Mouse (Mus musculus) testis, adult 2 months (tissue): ENCODE measurements around the gene Ciz1. TPM values are rescaled to one million over a fixed set of nuclear protein-coding genes. Genes with fewer than 3 reads are reported as not detected.

ENCODE experiments used
- H3K27ac ChIP-seq: fragments of 200-500 bp; 2 replicates; pipeline ENCODE4 v1.5.1; 2012; ENCODE audit warnings: low read depth, low read length; ENCODE audit not compliant: control insufficient read depth, insufficient read depth
- H3K27me3 ChIP-seq: fragments of 200-500 bp; 2 replicates; pipeline ENCODE4 v1.6.1; 2012; ENCODE audit warnings: mild to moderate bottlenecking, low read length, moderate library complexity; ENCODE audit not compliant: control insufficient read depth, insufficient read depth
- H3K36me3 ChIP-seq: fragments of 200-500 bp; 2 replicates; pipeline ENCODE4 v1.6.1; 2012; ENCODE audit warnings: mild to moderate bottlenecking, low read length; ENCODE audit not compliant: control insufficient read depth, insufficient read depth
- H3K4me1 ChIP-seq: fragments of 200-500 bp; 2 replicates; pipeline ENCODE4 v1.6.1; 2012; ENCODE audit warnings: low read length; ENCODE audit not compliant: control insufficient read depth, insufficient read depth
- H3K4me3 ChIP-seq: fragments of 200-500 bp; 2 replicates; pipeline ENCODE4 v1.5.1; 2012; ENCODE audit warnings: low read depth, mild to moderate bottlenecking, low read length, moderate library complexity, mixed read lengths; ENCODE audit not compliant: control insufficient read depth
- CTCF ChIP-seq: fragments of 200-500 bp; IDR thresholded peaks from 2 replicates; pipeline ENCODE4 v1.5.1; 2012; ENCODE audit warnings: low read depth, mild to moderate bottlenecking, inconsistent platforms, low read length, moderate library complexity; ENCODE audit not compliant: control insufficient read depth, insufficient read depth, insufficient replicate concordance
- POLR2A ChIP-seq: fragments of 200-500 bp; IDR thresholded peaks from 2 replicates; pipeline ENCODE4 v1.6.1; 2012; ENCODE audit warnings: low read depth, mild to moderate bottlenecking, inconsistent platforms, low read length, moderate library complexity; ENCODE audit not compliant: control insufficient read depth
- polyA plus RNA-seq: library from polyadenylated mRNA; depleted of rRNA; stranded (reverse); fragments of >200 nt; gene quantifications from 2 replicates; pipeline ENCODE4 v1.2.3, GENCODE M21; 2012

The Ciz1 gene
- polyA plus RNA-seq, 1 experiment, result 255 TPM

DNA sequence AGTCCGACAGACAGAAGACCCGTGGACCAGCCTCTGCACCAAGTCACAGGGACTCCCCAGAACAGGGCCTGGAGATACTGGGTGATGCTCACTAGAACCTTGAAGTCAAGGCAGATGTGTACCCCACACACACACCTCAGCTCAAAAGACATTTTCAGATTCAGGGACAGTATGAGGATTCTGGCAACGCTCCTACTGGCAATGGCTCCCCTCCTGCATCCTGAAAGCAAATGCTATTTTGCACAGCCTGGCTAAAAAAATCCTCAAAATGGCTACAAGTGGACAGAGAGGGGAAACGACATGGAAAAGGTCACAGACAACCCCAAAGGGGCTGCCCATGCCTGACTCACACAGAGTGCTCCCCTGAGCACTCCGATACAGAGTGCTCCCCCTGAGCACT is 20.0 kb upstream of the Ciz1 start:
- no peak overlapping the region for H3K4me3 ChIP-seq
- TF ChIP-seq CTCF (no peak), POLR2A (no peak)
- H3K27me3 ChIP-seq, result no peaks in the 10 kb centered on the region
- H3K36me3 ChIP-seq, result no peaks in the 10 kb centered on the region
- H3K4me1 ChIP-seq, result no peaks in the 10 kb centered on the region
- no peak overlapping the region for H3K27ac ChIP-seq

- no peaks in the 10 kb centered on the region for H3K36me3 ChIP-seq
- no peak overlapping the region for H3K27ac ChIP-seq
- no peak overlapping the region for H3K4me3 ChIP-seq
- H3K27me3 ChIP-seq, result no peaks in the 10 kb centered on the region
- TF ChIP-seq POLR2A (no peak), CTCF (no peak)
- peaks cover 2% of the 10 kb centered on the region; the same call in 1 of the 2 replicates for H3K4me1 ChIP-seq
Measured at GRCm38 (mm10) chr2:32335888-32336287, 16.2 kb upstream of the Ciz1 start.

DNA sequence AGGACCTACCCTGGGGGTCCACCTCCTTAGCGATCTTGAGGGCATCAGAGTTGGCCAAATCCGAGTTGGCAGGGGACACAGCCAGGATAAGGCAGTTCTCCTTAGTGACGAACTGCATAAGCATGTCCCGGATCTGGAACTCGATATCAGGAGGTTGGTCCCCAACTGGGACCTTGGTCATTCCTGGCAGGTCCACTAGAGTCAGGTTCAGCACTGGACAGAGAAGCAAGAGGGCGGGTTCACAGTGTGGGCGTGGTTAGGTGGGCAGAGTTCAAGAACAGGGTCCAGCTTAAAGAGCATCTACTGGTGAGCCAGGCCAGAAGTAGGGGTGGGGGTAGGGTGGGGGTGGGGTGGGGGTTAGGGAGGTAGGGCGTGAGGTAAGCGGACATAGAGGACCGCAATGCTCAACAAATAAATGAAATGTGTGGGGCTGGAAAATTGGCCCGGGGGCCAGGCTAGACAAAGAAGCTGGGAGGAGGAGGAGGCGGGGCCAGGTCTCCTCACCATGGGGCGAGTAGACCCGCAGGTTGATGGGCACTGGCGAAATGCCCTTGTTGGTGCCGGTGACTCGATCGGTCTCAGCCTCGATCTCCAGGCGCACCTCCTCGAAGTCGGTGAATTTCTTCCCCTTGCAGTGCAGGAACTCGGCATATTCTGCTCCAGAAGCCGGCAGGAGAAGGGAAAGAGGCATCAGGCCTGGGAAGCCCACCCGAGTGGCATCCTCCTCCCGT is 12.1 kb upstream of the Ciz1 start:
- no peaks in the 10 kb centered on the region for H3K36me3 ChIP-seq
- no peaks in the 10 kb centered on the region for H3K27me3 ChIP-seq
- H3K4me3 ChIP-seq, result no peak overlapping the region
- H3K4me1 ChIP-seq, result peaks cover 7% of the 10 kb centered on the region
- H3K27ac ChIP-seq, result no peak overlapping the region
- TF ChIP-seq CTCF (no peak), POLR2A (no peak)

DNA sequence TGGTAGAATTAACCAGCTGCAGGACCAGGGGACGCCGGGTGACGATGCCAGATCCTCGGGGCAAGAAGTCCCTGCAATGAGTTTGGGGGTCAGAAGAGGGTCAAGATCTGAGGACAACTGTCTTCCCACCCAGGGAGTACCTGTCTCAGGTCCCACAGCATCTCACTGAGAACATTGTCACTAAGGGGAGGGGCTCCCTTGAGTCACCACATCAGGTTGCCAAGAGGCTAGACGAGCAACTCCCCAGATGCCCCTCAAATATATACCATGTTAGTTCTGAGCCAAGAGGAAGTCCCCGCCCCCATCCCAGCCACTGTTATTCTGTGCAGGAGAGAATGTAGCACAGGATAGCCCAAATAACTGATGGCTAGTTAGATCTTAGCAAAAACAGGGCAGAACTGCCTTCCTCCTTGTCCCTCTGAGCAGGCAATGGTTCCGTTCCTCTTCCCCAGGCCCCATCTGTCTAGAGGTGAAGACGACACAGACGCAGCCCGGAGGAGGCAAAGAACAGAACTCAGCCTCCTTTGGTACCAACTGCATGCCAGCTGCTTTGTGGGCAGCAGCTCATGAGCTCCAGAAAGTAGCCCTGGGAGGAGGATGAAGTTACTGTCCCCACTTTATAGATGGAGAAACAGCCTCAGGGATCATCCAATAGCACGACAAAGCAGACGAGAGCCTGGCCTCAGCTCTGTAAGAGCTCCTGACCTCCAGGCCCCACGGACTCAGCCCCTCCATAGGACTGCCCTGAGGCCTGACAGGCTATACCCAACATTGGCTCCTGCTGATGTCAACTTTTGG is 11.1 kb upstream of the Ciz1 start:
- TF ChIP-seq CTCF (no peak), POLR2A (no peak)
- Histone ChIP-seq H3K27me3 (no peaks in the 10 kb centered on the region), H3K27ac (no peak overlapping the region), H3K4me3 (no peak overlapping the region), H3K4me1 (peaks cover 7% of the 10 kb centered on the region), H3K36me3 (no peaks in the 10 kb centered on the region)

DNA sequence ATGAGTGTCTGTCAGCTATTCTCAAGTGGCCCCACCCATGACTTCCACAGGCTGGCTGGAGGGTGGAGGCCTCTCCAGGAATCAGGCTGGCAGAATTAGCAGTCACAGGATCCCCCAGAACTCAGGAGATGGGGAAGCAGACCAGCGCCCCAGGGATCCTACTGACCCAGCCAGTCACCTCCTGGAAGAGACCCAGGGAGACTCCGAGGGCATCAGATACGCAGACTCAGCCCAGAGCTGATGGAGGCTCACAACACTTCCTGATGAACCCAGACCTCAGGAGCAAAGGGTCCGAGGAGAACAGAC is 10.5 kb upstream of the Ciz1 start:
- H3K27ac ChIP-seq, result no peak overlapping the region
- no peaks in the 10 kb centered on the region for H3K27me3 ChIP-seq
- no peaks in the 10 kb centered on the region for H3K36me3 ChIP-seq
- H3K4me1 ChIP-seq, result peaks cover 7% of the 10 kb centered on the region
- no peak overlapping the region for H3K4me3 ChIP-seq
- TF ChIP-seq POLR2A (no peak), CTCF (no peak)

DNA sequence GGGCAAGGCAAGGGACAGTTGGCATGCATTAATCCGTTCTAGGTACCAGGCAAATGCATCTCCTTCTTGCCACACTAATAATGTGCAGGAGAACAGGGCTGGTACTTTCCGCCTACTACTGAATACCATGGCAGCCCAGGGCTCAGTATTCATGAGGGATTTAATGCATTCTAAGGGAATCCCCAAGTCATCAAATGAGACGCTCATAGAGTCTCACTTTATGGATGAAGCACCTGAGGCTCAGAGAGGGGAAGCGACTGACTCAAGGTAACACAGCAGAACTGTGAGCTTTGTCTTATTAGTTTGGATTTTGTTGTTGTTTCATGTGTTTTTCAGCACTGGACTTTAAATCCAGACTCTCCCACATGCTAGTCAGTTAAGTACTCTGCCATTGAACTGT is 10.1 kb upstream of the Ciz1 start:
- Histone ChIP-seq H3K4me1 (peaks cover 7% of the 10 kb centered on the region), H3K4me3 (no peak overlapping the region), H3K36me3 (no peaks in the 10 kb centered on the region), H3K27ac (no peak overlapping the region), H3K27me3 (no peaks in the 10 kb centered on the region)
- no peak for TF ChIP-seq CTCF
- TF ChIP-seq POLR2A, result no peak

- Histone ChIP-seq H3K4me3 (no peak overlapping the region), H3K4me1 (peaks cover 7% of the 10 kb centered on the region), H3K27me3 (no peaks in the 10 kb centered on the region), H3K27ac (no peak overlapping the region), H3K36me3 (no peaks in the 10 kb centered on the region)
- TF ChIP-seq CTCF (no peak), POLR2A (no peak)
Measured at GRCm38 (mm10) chr2:32342539-32343350, 9.4 kb upstream of the Ciz1 start.
